Mouse (Mus musculus): ENCODE measurements around the gene Sh3gl1. TPM values are rescaled to one million over a fixed set of nuclear protein-coding genes. Genes with fewer than 3 reads are reported as not detected.

Gene Sh3gl1
- polyA plus RNA-seq, 1 experiment from 2014 or later, result 134 TPM

GRCm38 (mm10) chr17:55967186-55967585, 69.2 kb downstream of the Sh3gl1 start:
- Histone ChIP-seq H3K9me3 (no peaks in the 10 kb centered on the region), H3K36me3 (peaks cover 48% of the 10 kb centered on the region), H3K4me3 (no peak overlapping the region), H3K27me3 (replicated peaks) (no peaks in the 10 kb centered on the region), H3K27ac (no peak overlapping the region), H3K4me1 (peaks cover 31% of the 10 kb centered on the region), H3K4me2 (replicated peaks) (no peak overlapping the region), H3K9ac (no peak overlapping the region)
- WGBS, result 95% methylated on average over 4 of the region's 4 CpGs
- ATAC-seq (ENCODE audit: low FRiP score, low read depth), result no peak

Other genes with a start within 250 kb of the Sh3gl1 start
- gene Zfp119a, start 157.7 kb downstream of the Sh3gl1 start, polyA plus RNA-seq (2016; fragmentation: Nextera tagmentation; extraction: Ambion mirVana), result 9.8 and 10.0 TPM in 2 replicates
- gene Zfp959, start 144.5 kb downstream of the Sh3gl1 start, polyA plus RNA-seq (2016; fragmentation: Nextera tagmentation; extraction: Ambion mirVana), result 12.8 and 17.0 TPM in 2 replicates
- gene Zfp119b, start 87.1 kb downstream of the Sh3gl1 start, polyA plus RNA-seq (2016; fragmentation: Nextera tagmentation; extraction: Ambion mirVana), result 6.0 and 6.1 TPM in 2 replicates
- gene Ebi3, start 84.0 kb downstream of the Sh3gl1 start, polyA plus RNA-seq (2016; fragmentation: Nextera tagmentation; extraction: Ambion mirVana), result 2.3 and 2.8 TPM in 2 replicates
- gene Yju2, start 77.5 kb downstream of the Sh3gl1 start, polyA plus RNA-seq (2016; fragmentation: Nextera tagmentation; extraction: Ambion mirVana), result 24.2 and 27.1 TPM in 2 replicates
- 136 and 143 TPM in 2 replicates for gene Shd, start 66.2 kb downstream of the Sh3gl1 start, polyA plus RNA-seq (2016; fragmentation: Nextera tagmentation; extraction: Ambion mirVana)
- gene Fsd1, start 50.1 kb downstream of the Sh3gl1 start, polyA plus RNA-seq (2016; fragmentation: Nextera tagmentation; extraction: Ambion mirVana), result 114 and 123 TPM in 2 replicates
- gene Stap2, start 31.1 kb downstream of the Sh3gl1 start, polyA plus RNA-seq (2016; fragmentation: Nextera tagmentation; extraction: Ambion mirVana), result 5.9 and 7.2 TPM in 2 replicates
- 209 and 214 TPM in 2 replicates for gene Mpnd, start 30.9 kb downstream of the Sh3gl1 start, polyA plus RNA-seq (2016; fragmentation: Nextera tagmentation; extraction: Ambion mirVana)
- gene Chaf1a, start 3.8 kb upstream of the Sh3gl1 start, polyA plus RNA-seq (2016; fragmentation: Nextera tagmentation; extraction: Ambion mirVana), result 25.3 and 29.6 TPM in 2 replicates
- gene Ubxn6, start 38.4 kb upstream of the Sh3gl1 start, polyA plus RNA-seq (2016; fragmentation: Nextera tagmentation; extraction: Ambion mirVana), result 61.0 and 63.8 TPM in 2 replicates
- gene Hdgfl2, start 43.0 kb upstream of the Sh3gl1 start, polyA plus RNA-seq (2016; fragmentation: Nextera tagmentation; extraction: Ambion mirVana), result 166 and 173 TPM in 2 replicates
- 0.05 and 0.10 TPM in 2 replicates for gene Plin4, start 73.2 kb upstream of the Sh3gl1 start, polyA plus RNA-seq (2016; fragmentation: Nextera tagmentation; extraction: Ambion mirVana)
- gene Plin5, start 81.0 kb upstream of the Sh3gl1 start, polyA plus RNA-seq (2016; fragmentation: Nextera tagmentation; extraction: Ambion mirVana), result 0.30 and 0.38 TPM in 2 replicates
- 0.14 TPM in 1 of 2 replicates, not detected in the other for gene Lrg1, start 85.4 kb upstream of the Sh3gl1 start, polyA plus RNA-seq (2016; fragmentation: Nextera tagmentation; extraction: Ambion mirVana)
- 12.5 and 13.0 TPM in 2 replicates for gene Sema6b, start 103.7 kb upstream of the Sh3gl1 start, polyA plus RNA-seq (2016; fragmentation: Nextera tagmentation; extraction: Ambion mirVana)
- 8.9 and 9.8 TPM in 2 replicates for gene Tnfaip8l1, start 125.8 kb upstream of the Sh3gl1 start, polyA plus RNA-seq (2016; fragmentation: Nextera tagmentation; extraction: Ambion mirVana)
- gene Mydgf, start 147.3 kb upstream of the Sh3gl1 start, polyA plus RNA-seq (2016; fragmentation: Nextera tagmentation; extraction: Ambion mirVana), result 65.5 and 65.9 TPM in 2 replicates
- 35.0 and 35.1 TPM in 2 replicates for gene Dpp9, start 182.3 kb upstream of the Sh3gl1 start, polyA plus RNA-seq (2016; fragmentation: Nextera tagmentation; extraction: Ambion mirVana)
- gene Fem1a, start 220.2 kb upstream of the Sh3gl1 start, polyA plus RNA-seq (2016; fragmentation: Nextera tagmentation; extraction: Ambion mirVana), result 19.9 and 20.6 TPM in 2 replicates
- gene Ticam1, start 240.2 kb upstream of the Sh3gl1 start, polyA plus RNA-seq (2016; fragmentation: Nextera tagmentation; extraction: Ambion mirVana), result 1.5 and 2.0 TPM in 2 replicates

All from neural tube, embryonic 12.5 days (tissue).